Mouse (Mus musculus): ENCODE measurements around the gene Patj. TPM values are rescaled to one million over a fixed set of nuclear protein-coding genes. Genes with fewer than 3 reads are reported as not detected.

Gene Patj
- total RNA-seq, 2 experiments from 2014 or later, result 11.0 to 15.8 TPM

DNA sequence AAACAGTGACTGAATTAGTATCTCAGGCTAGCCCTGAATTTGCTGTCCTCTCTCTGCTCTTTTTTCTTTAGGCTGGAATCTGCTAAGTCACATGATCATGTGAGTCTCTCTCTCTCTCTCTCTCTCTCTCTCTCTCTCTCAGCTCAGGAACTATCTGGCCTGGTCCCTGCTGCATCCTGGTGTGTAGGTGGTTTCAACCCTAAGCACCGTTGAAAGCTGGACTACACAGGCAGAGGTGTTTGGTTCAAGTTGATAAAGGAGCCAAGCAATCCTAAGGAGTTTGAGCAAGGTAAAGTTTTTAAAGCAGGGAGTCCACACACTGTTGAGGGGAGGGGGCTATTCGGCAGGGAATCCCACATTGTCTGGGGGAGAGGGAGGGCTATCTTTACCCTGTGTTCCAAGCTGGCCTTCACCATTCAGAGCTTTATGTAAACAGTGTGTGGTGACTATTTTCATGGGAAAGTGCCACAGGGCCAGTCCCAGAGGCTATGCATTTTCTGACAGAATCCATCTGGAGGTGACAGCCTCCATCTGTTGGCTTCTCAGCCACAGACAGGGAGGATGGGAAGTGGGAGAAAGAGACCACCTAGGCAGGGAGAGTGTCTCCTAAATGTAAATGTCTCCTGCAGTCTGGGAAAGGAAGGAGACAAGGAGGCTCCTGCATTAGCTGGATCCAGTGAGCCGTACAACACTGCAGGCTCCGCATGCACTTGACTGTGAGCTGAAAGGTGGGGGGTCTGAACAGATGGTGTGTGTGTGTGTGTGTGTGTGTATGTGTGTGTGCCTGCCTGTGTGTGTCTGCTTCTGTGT is 362.6 kb downstream of the Patj start:
- peak; percentile 12 to 33 for DNase-seq (ENCODE audit: low spot score in 2 of 2)
- intact Hi-C loops (cut with DNase I), result no loop called here

- DNase-seq (ENCODE audit: low spot score in 2 of 2), result peak in 1 of 2 experiments; percentile 18
- intact Hi-C loops (cut with DNase I), result no loop called here
Observed at GRCm38 (mm10) chr4:98758872-98759518, 363.4 kb downstream of the Patj start.

DNA sequence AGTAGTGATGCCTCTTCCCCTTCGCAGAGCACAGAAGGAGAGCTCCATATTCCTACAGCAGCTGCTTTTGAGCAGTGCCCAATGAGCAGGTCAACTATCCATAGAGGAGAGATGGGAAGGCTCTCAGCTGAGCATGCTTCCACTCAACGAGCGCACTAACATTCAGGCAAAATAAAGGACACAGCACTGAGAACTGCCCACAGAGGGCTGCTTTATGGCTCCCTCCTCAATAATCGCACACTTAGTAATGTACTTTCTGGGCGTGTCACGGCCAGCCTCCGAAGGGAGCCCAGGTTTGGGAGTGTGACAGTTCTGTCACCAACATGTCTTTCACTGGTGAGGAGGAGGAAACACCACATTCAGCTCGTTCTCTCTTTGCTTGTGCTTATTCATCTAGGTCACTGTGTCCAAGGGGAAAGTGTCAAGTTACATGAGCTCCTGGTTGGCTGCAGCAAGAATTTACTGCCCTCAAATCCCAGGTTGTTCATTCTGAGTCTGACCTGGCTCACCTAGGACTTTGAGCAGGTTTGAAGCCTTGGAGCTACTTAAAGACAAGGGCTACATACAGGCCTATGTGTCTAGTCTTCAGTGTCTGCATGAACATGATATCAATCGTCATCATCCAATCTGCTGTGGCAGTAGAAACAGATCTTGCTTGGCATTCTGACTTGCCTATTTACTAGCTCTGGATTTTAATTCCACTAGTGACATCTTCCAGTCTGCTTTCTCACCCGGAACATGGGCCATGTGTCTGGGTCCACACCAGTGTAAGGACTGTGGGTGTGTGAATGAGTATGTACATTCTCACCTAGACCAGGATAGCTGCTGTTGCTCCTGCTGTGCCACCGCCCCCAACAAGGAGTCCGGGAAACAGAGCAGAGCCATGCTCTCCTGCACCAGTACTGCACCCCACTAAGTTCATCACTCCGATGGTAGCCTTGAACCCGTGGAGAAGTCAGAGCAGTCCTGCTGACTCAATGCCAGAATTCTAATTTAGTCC is 371.8 kb downstream of the Patj start:
- intact Hi-C loops (cut with DNase I), result no loop called here
- DNase-seq (ENCODE audit: low spot score in 2 of 2), result no peak

Small RNA genes lying within 50 kb of the gene (microRNA-seq; reads per million reads assigned to microRNA genes)
- gene Gm22625, result 0 reads per million in 2 experiments
- 0 reads per million in 2 experiments for gene Gm26154

Other genes with a start within 250 kb of the Patj start
- 10 to 100 TPM; 44.7 to 45.1 TPM for gene Tm2d1, start 12.5 kb upstream of the Patj start, total RNA-seq (2021)